9 mouse cellular contexts compared by ENCODE assay signal in genomic region chr2:122313536-122313935, GRCm38 (mm10). TPM values are rescaled to one million over a fixed set of nuclear protein-coding genes. Genes with fewer than 3 reads are reported as not detected.
DNase-seq lines count a peak whose midpoint lies in the region; ATAC-seq and TF ChIP-seq lines count a peak whose summit lies in the region.
"Had no signal": no experiment of that assay in that cellular context is flagged by ENCODE, and none has a peak within 500 bp of the region (broad histone marks: within the 10 kb centered on the region; RNA-seq: fewer than 3 reads in every experiment).

Duoxa1 (minus strand) TSS chr2:122313730.

- peaks cover 9% of the 10 kb centered on the region for H3K4me1 ChIP-seq in testis, adult 2 months (ENCODE audit: control insufficient read depth, insufficient read depth, low read length)
- H3K4me1 ChIP-seq in liver, embryonic 11.5 days (replicated peaks; ENCODE audit: control insufficient read depth, insufficient read depth, low read length): no peaks in the 10 kb centered on the region
- peaks cover 13% of the 10 kb centered on the region for H3K4me1 ChIP-seq in stomach, embryonic 15.5 days

- no peak for TF ChIP-seq CTCF in testis, adult 2 months (IDR thresholded peaks at IDR 0.05; ENCODE audit: control insufficient read depth, insufficient read depth, insufficient replicate concordance, low read depth, low read length)

- peak within 1 kb of the TSS; percentile 2 for H3K4me3 ChIP-seq in testis, adult 2 months (ENCODE audit: control insufficient read depth, low read depth, low read length)
- no peak within 1 kb of the TSS; the same call in 1 of the 2 replicates for H3K4me3 ChIP-seq in liver, embryonic 11.5 days (ENCODE audit: low read depth, low read length)
- H3K4me3 ChIP-seq in stomach, embryonic 15.5 days (replicated peaks): peak within 1 kb of the TSS; percentile 35

- WGBS in liver, embryonic 11.5 days: 6% methylated on average over 24 of the region's 24 CpGs
- WGBS in stomach, embryonic 15.5 days: 3% methylated on average over 24 of the region's 24 CpGs

- no peaks in the 10 kb centered on the region for H3K36me3 ChIP-seq in testis, adult 2 months (ENCODE audit: control insufficient read depth, insufficient read depth, low read length)
- H3K36me3 ChIP-seq in liver, embryonic 11.5 days (ENCODE audit: control insufficient read depth, insufficient read depth, low read length): no peaks in the 10 kb centered on the region
- no peaks in the 10 kb centered on the region for H3K36me3 ChIP-seq in stomach, embryonic 15.5 days

- peak; percentile 24 for DNase-seq in adrenal gland, postnatal 14 days
- DNase-seq in adrenal gland, adult 8-10 months: no peak
- no peak for DNase-seq in testis, postnatal 14 days (ENCODE audit: low spot score)
- DNase-seq in liver, embryonic 11.5 days (ENCODE audit: low spot score): no peak
- DNase-seq in left cerebral cortex, postnatal 36 days (ENCODE audit: low spot score in 2 of 2): no peak
- DNase-seq in MN1 (ENCODE audit: low spot score): no peak
- DNase-seq: layer of hippocampus, adult 9-11 months had no signal

- H3K27me3 ChIP-seq in testis, adult 2 months (ENCODE audit: control insufficient read depth, insufficient read depth, low read length): no peaks in the 10 kb centered on the region
- peaks cover 57% of the 10 kb centered on the region for H3K27me3 ChIP-seq in liver, embryonic 11.5 days (replicated peaks; ENCODE audit: control insufficient read depth, insufficient read depth, low read length)
- H3K27me3 ChIP-seq in stomach, embryonic 15.5 days (replicated peaks): peaks cover 48% of the 10 kb centered on the region

- intact Hi-C loops in left cerebral cortex, postnatal 36 days (cut with DNase I): loop anchor here (5.0 kb wide), 1 partner anchor 244 kb away; no protein-coding TSS in a partner anchor

- no peaks in the 10 kb centered on the region for H3K9me3 ChIP-seq in liver, embryonic 11.5 days (ENCODE audit: control insufficient read depth, low read length)
- H3K9me3 ChIP-seq in stomach, embryonic 15.5 days: no peaks in the 10 kb centered on the region

- no peak within 1 kb of the TSS for H3K27ac ChIP-seq in testis, adult 2 months (ENCODE audit: control insufficient read depth, insufficient read depth, low read depth, low read length)
- no peak within 1 kb of the TSS for H3K27ac ChIP-seq in liver, embryonic 11.5 days (ENCODE audit: low read depth, low read length)
- H3K27ac ChIP-seq in stomach, embryonic 15.5 days: no peak within 1 kb of the TSS

- ATAC-seq in liver, embryonic 11.5 days (replicated peaks; ENCODE audit: low FRiP score): peak; percentile 12; the same call in 1 of the 2 replicates
- ATAC-seq in stomach, embryonic 15.5 days (ENCODE audit: insufficient read depth, low FRiP score, low read depth): peak; percentile 27; the same call in 1 of the 2 replicates

- TF ChIP-seq POLR2A in testis, adult 2 months (IDR thresholded peaks at IDR 0.05; ENCODE audit: control insufficient read depth, low read depth, low read length): no peak

- H3K4me2 ChIP-seq in liver, embryonic 11.5 days: peak within 1 kb of the TSS; percentile 49
- peak within 1 kb of the TSS; percentile 54 for H3K4me2 ChIP-seq in stomach, embryonic 15.5 days

- H3K9ac ChIP-seq in liver, embryonic 11.5 days (ENCODE audit: low read depth, low read length): no peak within 1 kb of the TSS
- H3K9ac ChIP-seq in stomach, embryonic 15.5 days: no peak within 1 kb of the TSS

RNA-seq across cellular contexts. Expression of gene Duoxa1, which starts in this region (rescaled TPM):
- total RNA-seq in adrenal gland, postnatal 14 days (2021): 0.41 TPM in 1 of 2 replicates, not detected in the other
- total RNA-seq in adrenal gland, adult 8-10 months (2022): under 1 TPM; 0.20 to 0.52 (median 0.32) TPM
- 0.12 and 0.41 TPM in 2 replicates for polyA plus RNA-seq in testis, adult 2 months (2012; rRNA removed)
- not detected in 2 replicates for polyA plus RNA-seq in liver, embryonic 11.5 days (2014; fragmentation: Nextera tagmentation; extraction: Ambion mirVana)
- 3.1 and 6.1 TPM in 2 replicates for polyA plus RNA-seq in stomach, embryonic 15.5 days (2015; fragmentation: Nextera tagmentation; extraction: Ambion mirVana)
- not detected for total RNA-seq in left cerebral cortex, postnatal 36 days (2021)

Comparison
In these comparisons a context has a peak if more than half of its experiments do, and no peak if none do; other contexts are left out.
1. Peak in DNase-seq in adrenal gland, postnatal 14 days; RNA of the gene not detected or under 1 TPM.
2. Peak in ATAC-seq and H3K4me2 ChIP-seq in liver, embryonic 11.5 days; RNA of the gene not detected or under 1 TPM.